In genomic region chr11:68702370-68702769, GRCm38 (mm10) we compare ENCODE assay signal across 20 mouse cellular contexts.
"Had no signal": no experiment of that assay in that cellular context is flagged by ENCODE, and none has a peak within 500 bp of the region (broad histone marks: within the 10 kb centered on the region; RNA-seq: fewer than 3 reads in every experiment).

No protein-coding gene starts in this region.

- H3K27ac ChIP-seq: heart, adult 2 months; hindbrain, embryonic 13.5 days; hindbrain, embryonic 15.5 days; hindbrain, postnatal 0 days; kidney, postnatal 0 days; limb, embryonic 13.5 days; limb, embryonic 15.5 days; liver, embryonic 12.5 days; liver, embryonic 14.5 days had no signal

- H3K4me3 ChIP-seq: heart, adult 2 months; heart, embryonic 13.5 days; heart, embryonic 15.5 days; hindbrain, embryonic 13.5 days; hindbrain, embryonic 15.5 days; limb, embryonic 13.5 days; limb, embryonic 15.5 days; liver, embryonic 12.5 days had no signal

- H3K27me3 ChIP-seq: heart, embryonic 13.5 days; heart, embryonic 15.5 days; hindbrain, embryonic 13.5 days; hindbrain, embryonic 15.5 days; limb, embryonic 13.5 days; limb, embryonic 15.5 days; liver, embryonic 12.5 days had no signal

- ATAC-seq: forebrain, postnatal 0 days; hindbrain, postnatal 0 days; intestine, embryonic 16.5 days; liver, embryonic 12.5 days had no signal

- DNase-seq: forebrain, postnatal 0 days; gastrocnemius, postnatal 14 days; gastrocnemius, postnatal 36 days; heart, adult 2 months; heart, postnatal 14 days; heart, postnatal 36 days; layer of hippocampus, adult 9-11 months; layer of hippocampus, postnatal 36 days; left cerebral cortex, postnatal 4 days had no signal

- H3K9me3 ChIP-seq: heart, embryonic 15.5 days; hindbrain, embryonic 13.5 days; hindbrain, embryonic 15.5 days; limb, embryonic 15.5 days had no signal
